Mouse (Mus musculus): Measurements from ENCODE around the gene Six4.
"Not testable (repeated sequence)": the region's sequence is repeated elsewhere in the genome, so short reads cannot be mapped to it uniquely, and the experiment has no call there.

The Six4 gene

GRCm38 (mm10) chr12:73113196-73113595 is at the start of gene Six4:
Gene Six4, minus strand, starts transcription at chr12:73113456.
- peak; percentile 78 for DNase-seq

- peak; percentile 48 for DNase-seq
These were observed 49.3 kb upstream of the Six4 start for GRCm38 (mm10) chr12:73162408-73163181.

GRCm38 (mm10) chr12:73160341-73160740 is 47.1 kb upstream of the Six4 start:
- DNase-seq = no peak

- no peak for DNase-seq
These were observed 40.9 kb upstream of the Six4 start for GRCm38 (mm10) chr12:73154150-73154549.

GRCm38 (mm10) chr12:73151038-73151437 is 37.8 kb upstream of the Six4 start:
- DNase-seq = not testable (repeated sequence)

GRCm38 (mm10) chr12:73147236-73147635 is 34.0 kb upstream of the Six4 start:
- no peak for DNase-seq

GRCm38 (mm10) chr12:73140732-73141131 is 27.5 kb upstream of the Six4 start:
- no peak for DNase-seq

- DNase-seq = no peak
These were observed 12.0 kb upstream of the Six4 start for GRCm38 (mm10) chr12:73125250-73125649.

GRCm38 (mm10) chr12:73123093-73124041 is 10.1 kb upstream of the Six4 start, which contains the start of gene Mnat1:
Gene Mnat1, plus strand, starts transcription at chr12:73123717.
- DNase-seq = peak; percentile 85

- peak; percentile 25 for DNase-seq
These were observed 749 bp downstream of the Six4 start for GRCm38 (mm10) chr12:73112326-73113087.

GRCm38 (mm10) chr12:73111561-73112325 is 1.5 kb downstream of the Six4 start:
- DNase-seq = peak; percentile 48

GRCm38 (mm10) chr12:73110431-73111111 is 2.7 kb downstream of the Six4 start:
- peak; percentile 41 for DNase-seq

GRCm38 (mm10) chr12:73107821-73108220 is 5.4 kb downstream of the Six4 start:
- no peak for DNase-seq

- no peak for DNase-seq
These were observed 9.5 kb downstream of the Six4 start for GRCm38 (mm10) chr12:73103713-73104112.

- DNase-seq = peak; percentile 24
These were observed 14.7 kb downstream of the Six4 start for GRCm38 (mm10) chr12:73098593-73098992.

- not testable (repeated sequence) for DNase-seq
These were observed 17.1 kb downstream of the Six4 start for GRCm38 (mm10) chr12:73096177-73096576.

GRCm38 (mm10) chr12:73094605-73095004 is 18.7 kb downstream of the Six4 start:
- DNase-seq = no peak

GRCm38 (mm10) chr12:73094189-73094588 is 19.1 kb downstream of the Six4 start:
- no peak for DNase-seq

GRCm38 (mm10) chr12:73090672-73091335 is 22.5 kb downstream of the Six4 start:
- DNase-seq = peak; percentile 61

GRCm38 (mm10) chr12:73088911-73089310 is 24.3 kb downstream of the Six4 start:
- DNase-seq = no peak

GRCm38 (mm10) chr12:73088500-73088899 is 24.8 kb downstream of the Six4 start:
- no peak for DNase-seq
